Mouse (Mus musculus): ENCODE results near the gene Gm21985.
A peak's percentile ranks its signal among the peaks of the same experiment; 100 is the strongest.
"Not testable (repeated sequence)": the region's sequence is repeated elsewhere in the genome, so short reads cannot be mapped to it uniquely, and the experiment has no call there.

Gene Gm21985

DNA sequence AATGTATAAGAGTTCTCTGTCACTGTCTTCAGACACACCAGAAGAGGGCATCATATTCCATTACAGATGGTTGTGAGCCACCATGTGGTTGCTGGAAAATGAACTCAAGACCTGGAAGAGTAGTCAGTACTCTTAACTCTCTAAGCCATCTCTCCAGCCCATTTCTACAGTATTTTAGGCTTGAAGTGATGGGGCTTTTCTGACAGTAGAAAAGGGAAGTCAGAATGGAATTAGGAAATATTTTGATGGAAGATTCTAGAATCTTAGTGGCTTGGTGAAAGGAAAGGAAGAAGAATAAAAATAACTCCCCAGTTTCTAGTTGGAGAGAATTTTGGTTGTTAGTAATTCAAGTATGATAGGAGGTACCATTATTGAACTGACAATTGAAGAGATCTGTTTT is 127.8 kb downstream of the Gm21985 start:
- DNase-seq (ENCODE audit: low spot score) = no peak

DNA sequence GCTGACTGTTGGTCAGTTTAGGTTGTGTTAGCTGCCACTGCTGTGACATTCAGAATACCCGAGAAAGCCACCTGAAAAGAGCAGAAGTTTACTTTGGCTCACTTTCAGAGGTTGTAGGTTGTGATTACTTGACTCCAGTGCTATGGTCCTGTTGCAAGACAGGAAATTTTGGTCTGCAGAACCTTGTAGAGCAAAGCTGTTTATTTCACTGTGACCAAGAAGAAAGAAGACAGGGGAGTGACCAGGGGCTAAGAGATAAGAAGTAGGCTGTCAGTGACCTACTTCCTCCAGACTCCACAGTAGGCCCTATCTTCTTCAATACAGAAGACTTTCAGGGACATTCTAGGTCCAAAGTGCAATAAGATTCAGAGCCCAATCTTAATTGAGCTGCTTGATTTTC is 130.5 kb downstream of the Gm21985 start:
- no peak for DNase-seq (ENCODE audit: low spot score)

DNA sequence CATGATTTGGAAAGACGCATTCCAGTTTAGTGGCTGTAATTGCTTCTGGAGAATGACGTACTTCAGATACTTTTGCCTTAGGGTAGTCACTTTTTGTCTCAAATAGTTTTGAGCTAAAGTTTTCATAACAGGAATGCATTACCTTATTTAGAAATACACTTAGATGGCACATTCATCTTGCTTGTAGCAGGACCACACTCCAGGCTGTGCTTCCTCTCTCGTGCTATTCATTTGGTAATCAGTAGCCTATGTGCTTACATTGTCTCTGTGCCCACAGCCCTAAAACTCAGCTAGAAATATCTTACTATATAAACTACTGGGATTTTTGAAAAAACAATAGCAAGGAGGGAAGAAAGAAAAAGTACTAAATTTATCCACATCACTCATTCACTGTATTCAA is 140.9 kb downstream of the Gm21985 start:
- no peak for DNase-seq (ENCODE audit: low spot score)

- no peak for DNase-seq (ENCODE audit: low spot score)
Observed at GRCm38 (mm10) chr2:112425308-112425707, 159.2 kb downstream of the Gm21985 start.

- DNase-seq (ENCODE audit: low spot score) = not testable (repeated sequence)
Observed at GRCm38 (mm10) chr2:112428534-112428933, 162.4 kb downstream of the Gm21985 start.

DNA sequence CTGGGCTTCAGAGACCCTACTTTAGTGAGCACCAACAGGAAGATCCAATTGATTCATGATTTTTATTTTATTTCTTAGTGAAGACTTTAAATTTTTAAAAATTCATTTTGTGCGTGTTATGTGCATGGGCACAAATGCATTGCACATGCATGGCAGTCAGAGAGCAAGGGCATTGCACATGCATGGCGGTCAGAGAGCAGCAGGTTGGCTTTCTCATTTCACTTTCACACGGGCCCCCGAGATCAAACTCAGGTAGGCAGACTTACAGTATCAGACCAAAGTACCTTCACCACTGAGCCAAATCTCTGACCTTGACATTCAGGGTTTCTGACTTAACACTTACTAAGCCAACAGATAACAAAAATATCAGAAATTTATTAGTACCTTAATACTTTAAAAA is 163.6 kb downstream of the Gm21985 start:
- no peak for DNase-seq (ENCODE audit: low spot score)

- no peak for DNase-seq (ENCODE audit: low spot score)
Observed at GRCm38 (mm10) chr2:112430403-112430802, 164.3 kb downstream of the Gm21985 start.

GRCm38 (mm10) chr2:112432523-112432922 is 166.4 kb downstream of the Gm21985 start:
- DNase-seq (ENCODE audit: low spot score) = no peak

- no peak for DNase-seq (ENCODE audit: low spot score)
Observed at GRCm38 (mm10) chr2:112433359-112433758, 167.2 kb downstream of the Gm21985 start.

- DNase-seq (ENCODE audit: low spot score) = no peak
Observed at GRCm38 (mm10) chr2:112436292-112436691, 170.2 kb downstream of the Gm21985 start.

DNA sequence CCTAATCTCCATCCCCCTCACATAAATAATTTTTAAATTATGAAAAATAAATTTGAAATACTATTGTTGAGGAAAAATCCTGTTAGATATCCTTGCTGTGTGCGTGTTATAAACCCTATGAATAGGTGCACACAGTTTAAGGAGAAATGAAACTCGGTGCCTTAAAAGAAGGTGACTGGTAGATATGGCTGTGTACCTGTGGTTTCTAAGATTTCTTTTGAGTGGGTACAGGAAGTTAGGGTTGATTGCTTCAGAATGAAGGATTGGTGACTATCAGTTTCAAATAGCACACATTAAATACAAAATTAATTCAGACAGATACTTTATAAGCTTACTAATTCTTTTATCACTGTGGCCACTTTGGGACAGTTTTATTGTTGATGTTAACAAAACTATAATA is 171.5 kb downstream of the Gm21985 start:
- no peak for DNase-seq (ENCODE audit: low spot score)

DNA sequence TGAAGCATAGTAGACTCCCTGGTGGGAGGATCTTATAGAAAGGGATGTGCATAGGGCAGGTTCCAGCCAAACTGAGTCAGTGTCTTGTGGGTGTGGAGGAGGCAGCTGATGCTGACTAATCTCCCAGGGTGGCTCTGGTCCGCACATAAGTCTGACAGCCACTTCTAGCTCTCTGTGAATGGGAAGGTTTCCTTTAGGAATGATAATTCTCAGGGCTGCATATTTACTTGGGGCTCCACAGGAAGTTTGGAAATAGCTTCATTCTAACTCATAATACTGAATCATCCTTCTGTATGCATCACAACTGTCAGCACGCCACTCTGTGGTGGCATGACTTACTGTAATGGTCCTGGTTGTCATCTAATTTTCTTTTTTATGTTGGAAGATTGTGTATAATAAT is 177.4 kb downstream of the Gm21985 start:
- DNase-seq (ENCODE audit: low spot score) = no peak

- DNase-seq (ENCODE audit: low spot score) = no peak
Observed at GRCm38 (mm10) chr2:112445511-112445910, 179.4 kb downstream of the Gm21985 start.

GRCm38 (mm10) chr2:112448046-112448445 is 181.9 kb downstream of the Gm21985 start:
- DNase-seq (ENCODE audit: low spot score) = not testable (repeated sequence)

- no peak for DNase-seq (ENCODE audit: low spot score)
Observed at GRCm38 (mm10) chr2:112448510-112449059, 182.5 kb downstream of the Gm21985 start.

- DNase-seq (ENCODE audit: low spot score) = peak; percentile 22
Observed at GRCm38 (mm10) chr2:112449597-112450296, 183.6 kb downstream of the Gm21985 start.

- DNase-seq (ENCODE audit: low spot score) = not testable (repeated sequence)
Observed at GRCm38 (mm10) chr2:112452513-112452912, 186.4 kb downstream of the Gm21985 start.

DNA sequence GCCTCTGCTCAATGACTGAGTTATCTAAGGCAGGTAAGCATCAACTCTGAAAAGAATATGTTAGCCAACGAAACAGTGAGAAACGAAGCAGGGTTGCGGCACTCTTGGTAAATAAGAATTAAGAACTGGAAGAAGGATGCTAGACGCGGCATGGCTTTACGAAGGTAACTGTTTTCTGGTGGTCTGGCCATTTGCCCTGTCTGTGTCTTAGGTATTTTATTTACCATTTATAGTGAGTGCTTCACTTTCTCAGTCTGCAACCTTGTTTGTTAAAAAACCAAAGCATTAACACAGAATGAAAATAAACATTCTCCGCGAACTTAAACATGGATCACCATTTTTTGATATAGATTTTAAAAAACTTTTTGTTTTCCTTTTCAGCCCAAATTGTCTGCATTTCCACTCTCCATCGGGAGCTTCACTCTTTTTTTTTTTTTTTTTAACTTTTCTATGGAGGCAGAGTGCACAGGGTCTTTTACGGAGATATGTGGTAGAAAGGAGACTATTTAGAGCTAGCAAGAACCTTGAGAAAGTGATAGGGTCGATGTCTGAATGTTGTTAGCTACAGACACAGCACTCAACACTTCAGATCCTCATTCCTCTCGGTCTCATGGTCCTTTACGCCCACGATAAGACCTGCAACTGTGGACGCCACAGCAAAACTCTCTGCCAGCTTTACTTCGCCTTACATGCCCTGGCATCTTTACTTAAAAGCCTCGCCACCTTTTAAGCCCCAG is 188.2 kb downstream of the Gm21985 start:
- no peak for DNase-seq (ENCODE audit: low spot score)

DNA sequence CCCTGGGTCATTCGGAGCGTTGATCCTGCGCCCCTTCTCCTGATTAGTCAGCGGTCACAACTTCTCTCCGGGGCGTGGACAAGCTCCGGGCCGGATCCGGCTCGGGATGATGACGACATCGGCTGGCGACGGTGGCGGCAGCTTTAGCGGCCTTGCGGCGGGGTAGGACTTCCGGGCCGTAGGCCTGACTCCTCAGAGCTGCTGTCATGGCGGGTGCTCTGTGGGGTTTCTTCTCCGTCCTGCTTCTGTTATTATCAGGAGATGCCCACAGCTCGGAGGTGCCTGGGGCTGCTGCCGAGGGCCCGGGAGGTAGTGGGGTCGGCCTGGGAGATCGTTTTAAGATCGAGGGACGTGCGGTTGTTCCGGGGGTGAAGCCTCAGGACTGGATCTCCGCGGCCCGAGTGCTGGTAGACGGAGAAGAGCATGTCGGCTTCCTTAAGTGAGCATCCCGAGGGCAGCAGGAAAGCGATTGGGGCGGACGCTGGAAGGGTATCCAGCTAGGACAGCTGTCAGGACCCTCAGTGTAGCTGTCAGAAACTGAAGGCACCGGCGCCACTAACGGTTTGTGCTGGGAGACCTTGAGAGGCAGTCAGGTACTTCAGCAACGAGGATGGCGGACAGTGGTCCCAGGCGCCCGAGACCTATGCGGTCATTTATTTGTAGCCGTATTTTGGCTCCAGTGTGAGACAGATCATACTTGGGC is 188.9 kb downstream of the Gm21985 start, which contains the start of gene Emc7:
Emc7 (plus strand) TSS at position 136 of the 703 bp plus-strand sequence.
- DNase-seq (ENCODE audit: low spot score) = peak; percentile 98

Data from embryo, embryonic 10 days (tissue).